Mouse (Mus musculus) hindbrain, postnatal 0 days (tissue): ENCODE results near the gene Gm43064. TPM values are rescaled to one million over a fixed set of nuclear protein-coding genes. Genes with fewer than 3 reads are reported as not detected.

ENCODE experiments used
- ATAC-seq: fragments of 200-750 bp; cut with Nextera tagmentation; 2 replicates; pipeline ENCODE4 v1.8.0; 2017; ENCODE audit warnings: mild to moderate bottlenecking, moderate TSS enrichment, moderate library complexity
- DNase-seq: peaks from one replicate; pipeline ENCODE4 v3.0.0-alpha.2; 2015; ENCODE audit warnings: low spot score
- H3K27ac ChIP-seq: fragments of 300-500 bp; sonication (generic); 2 replicates; pipeline ENCODE4 v1.5.1; 2014; ENCODE audit warnings: mild to moderate bottlenecking
- H3K27me3 ChIP-seq: fragments of 300-500 bp; sonication (generic); 2 replicates; pipeline ENCODE4 v1.6.1; 2014; ENCODE audit warnings: low read length, mixed read lengths; ENCODE audit not compliant: insufficient read depth
- H3K36me3 ChIP-seq: fragments of 300-500 bp; sonication (generic); 2 replicates; pipeline ENCODE4 v1.6.1; 2014; ENCODE audit warnings: low read length, mixed read lengths; ENCODE audit not compliant: insufficient read depth
- H3K4me1 ChIP-seq: fragments of 300-500 bp; sonication (generic); 2 replicates; pipeline ENCODE4 v1.6.1; 2014; ENCODE audit warnings: antibody characterized with exemption, low read length, mixed read lengths; ENCODE audit not compliant: insufficient read depth
- H3K4me2 ChIP-seq: fragments of 300-500 bp; sonication (generic); 2 replicates; pipeline ENCODE4 v1.6.1; 2014; ENCODE audit warnings: low read depth, mild to moderate bottlenecking, low read length, moderate library complexity, mixed read lengths
- H3K4me3 ChIP-seq: fragments of 300-500 bp; sonication (generic); 2 replicates; pipeline ENCODE4 v1.5.1; 2014; ENCODE audit warnings: low read length
- H3K9ac ChIP-seq: fragments of 300-500 bp; sonication (generic); replicated peaks from 2 replicates; pipeline ENCODE4 v1.6.1; 2014; ENCODE audit warnings: mild to moderate bottlenecking, low read length, moderate library complexity, mixed read lengths
- H3K9me3 ChIP-seq: fragments of 300-500 bp; sonication (generic); 2 replicates; pipeline ENCODE4 v1.6.1; 2016; ENCODE audit warnings: low read length, mixed read lengths
- CTCF ChIP-seq: IDR thresholded peaks from 2 replicates; pipeline ENCODE4 v1.5.1; 2016; ENCODE audit warnings: antibody characterized with exemption, control low read depth, low read depth
- WGBS: fragments of 180-500 bp; shearing (Covaris S2); extraction: QIAGEN DNeasy Blood & Tissue Kit; methylation state at CpG from one replicate; pipeline ENCODE4 v1.1.7; 2014; 5-methylcytosine and 5-hydroxymethylcytosine counted together
- polyA plus RNA-seq: library from polyadenylated mRNA; unstranded; fragments of >200 nt; fragmentation: Nextera tagmentation; extraction: Ambion mirVana; gene quantifications from 2 replicates; pipeline ENCODE4 v1.2.1, GENCODE M21; 2015
- total RNA-seq: library from RNA; depleted of rRNA; stranded (reverse); fragments of >200 nt; gene quantifications from 2 replicates; pipeline ENCODE4 v1.2.3, GENCODE M21; 2014; rRNA removed

Gene Gm43064
- total and polyA plus RNA-seq, 2 experiments from 2014 or later, result 0.24 to 1.9 TPM

DNA sequence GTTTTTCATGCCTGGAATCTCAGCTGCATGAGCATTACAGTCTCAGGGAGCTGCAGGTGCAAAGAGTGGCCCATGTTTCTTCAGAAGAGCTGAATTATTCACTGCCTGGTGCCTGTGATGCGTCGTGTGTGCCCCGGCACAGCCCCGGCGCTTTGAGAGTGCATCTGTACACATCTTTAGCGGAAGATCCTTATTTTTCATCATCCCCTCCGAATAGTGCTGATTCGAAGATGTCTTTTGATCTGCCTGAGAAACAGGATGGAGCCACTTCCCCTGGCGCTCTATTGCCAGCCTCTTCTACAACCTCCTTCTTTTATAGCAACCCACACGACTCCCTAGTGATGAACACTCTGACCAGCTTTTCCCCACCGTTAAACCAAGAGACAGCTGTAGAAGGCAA is 76.6 kb downstream of the Gm43064 start:
- no peak overlapping the region for H3K4me2 ChIP-seq
- no peak for ATAC-seq
- 74% methylated on average over 11 of the region's 11 CpGs for WGBS
- H3K9me3 ChIP-seq, result no peaks in the 10 kb centered on the region
- H3K4me1 ChIP-seq, result no peaks in the 10 kb centered on the region
- TF ChIP-seq CTCF, result no peak
- no peak overlapping the region for H3K4me3 ChIP-seq
- H3K9ac ChIP-seq, result no peak overlapping the region
- H3K27ac ChIP-seq, result no peak overlapping the region
- DNase-seq, result no peak
- H3K27me3 ChIP-seq, result no peaks in the 10 kb centered on the region
- H3K36me3 ChIP-seq, result no peaks in the 10 kb centered on the region

GRCm38 (mm10) chr3:103887581-103887980 is 78.2 kb downstream of the Gm43064 start:
- TF ChIP-seq CTCF, result peak; percentile 72
- Histone ChIP-seq H3K9me3 (no peaks in the 10 kb centered on the region), H3K27me3 (no peaks in the 10 kb centered on the region), H3K27ac (no peak overlapping the region), H3K4me3 (no peak overlapping the region), H3K36me3 (no peaks in the 10 kb centered on the region), H3K4me2 (no peak overlapping the region), H3K4me1 (no peaks in the 10 kb centered on the region), H3K9ac (no peak overlapping the region)
- WGBS, result 26% methylated on average over 3 of the region's 3 CpGs
- ATAC-seq (no peak), DNase-seq (peak; percentile 77)

Other genes with a start within 250 kb of the Gm43064 start
- 32.6 and 43.6 TPM in 2 replicates for gene Syt6, start 234.3 kb upstream of the Gm43064 start, total RNA-seq
- gene Syt6, start 234.3 kb upstream of the Gm43064 start, polyA plus RNA-seq, result 9.1 and 10.1 TPM in 2 replicates
- gene Atg4a-ps, start 163.5 kb upstream of the Gm43064 start, total RNA-seq, result 0.16 TPM in 1 of 2 replicates, not detected in the other
- 0.10 and 0.26 TPM in 2 replicates for gene Atg4a-ps, start 163.5 kb upstream of the Gm43064 start, polyA plus RNA-seq
- gene Olfml3, start 71.6 kb upstream of the Gm43064 start, total RNA-seq, result 7.7 and 10.8 TPM in 2 replicates
- gene Olfml3, start 71.6 kb upstream of the Gm43064 start, polyA plus RNA-seq, result 7.8 and 10.1 TPM in 2 replicates
- gene Gm10964, start 70.2 kb upstream of the Gm43064 start, total RNA-seq, result not detected in 2 replicates
- gene Gm10964, start 70.2 kb upstream of the Gm43064 start, polyA plus RNA-seq, result not detected in 2 replicates
- 52.6 and 59.3 TPM in 2 replicates for gene Hipk1, start 18.0 kb upstream of the Gm43064 start, total RNA-seq
- 8.1 and 8.4 TPM in 2 replicates for gene Hipk1, start 18.0 kb upstream of the Gm43064 start, polyA plus RNA-seq
- 3.0 and 7.9 TPM in 2 replicates for gene Dclre1b, start 129 bp upstream of the Gm43064 start, total RNA-seq
- gene Dclre1b, start 129 bp upstream of the Gm43064 start, polyA plus RNA-seq, result 15.4 and 19.1 TPM in 2 replicates
- gene Ap4b1, start 53 bp upstream of the Gm43064 start, total RNA-seq, result 16.1 and 25.8 TPM in 2 replicates
- gene Ap4b1, start 53 bp upstream of the Gm43064 start, polyA plus RNA-seq, result 16.4 and 20.1 TPM in 2 replicates
- not detected in 2 replicates for gene Bcl2l15, start 23.0 kb downstream of the Gm43064 start, total RNA-seq
- 0.20 and 0.67 TPM in 2 replicates for gene Bcl2l15, start 23.0 kb downstream of the Gm43064 start, polyA plus RNA-seq
- 0.31 and 4.3 TPM in 2 replicates for gene Ptpn22, start 50.2 kb downstream of the Gm43064 start, total RNA-seq
- gene Ptpn22, start 50.2 kb downstream of the Gm43064 start, polyA plus RNA-seq, result 0.40 and 0.53 TPM in 2 replicates
- 23.1 and 28.2 TPM in 2 replicates for gene Rsbn1, start 104.5 kb downstream of the Gm43064 start, total RNA-seq
- 17.7 and 19.1 TPM in 2 replicates for gene Rsbn1, start 104.5 kb downstream of the Gm43064 start, polyA plus RNA-seq
- gene Phtf1, start 158.5 kb downstream of the Gm43064 start, total RNA-seq, result 24.0 and 25.0 TPM in 2 replicates
- 18.4 and 18.6 TPM in 2 replicates for gene Phtf1, start 158.5 kb downstream of the Gm43064 start, polyA plus RNA-seq